Mouse (Mus musculus): ENCODE data around the gene Arhgap22.

Arhgap22 gene

GRCm38 (mm10) chr14:33370056-33370455 lies 156.2 kb downstream of the Arhgap22 start:
- DNase-seq (ENCODE audit: low spot score) = no peak

- DNase-seq (ENCODE audit: low spot score) = peak; percentile 79
These were observed 157.4 kb downstream of the Arhgap22 start for GRCm38 (mm10) chr14:33371248-33371647.

GRCm38 (mm10) chr14:33373271-33373670 lies 159.4 kb downstream of the Arhgap22 start:
- no peak for DNase-seq (ENCODE audit: low spot score)

GRCm38 (mm10) chr14:33374089-33374488 lies 160.3 kb downstream of the Arhgap22 start:
- no peak for DNase-seq (ENCODE audit: low spot score)

GRCm38 (mm10) chr14:33377211-33377610 lies 163.4 kb downstream of the Arhgap22 start:
- no peak for DNase-seq (ENCODE audit: low spot score)

- no peak for DNase-seq (ENCODE audit: low spot score)
These were observed 164.9 kb downstream of the Arhgap22 start for GRCm38 (mm10) chr14:33378723-33379122.

GRCm38 (mm10) chr14:33380830-33381457 lies 167.1 kb downstream of the Arhgap22 start:
- no peak for DNase-seq (ENCODE audit: low spot score)

GRCm38 (mm10) chr14:33398065-33398860 lies 184.4 kb downstream of the Arhgap22 start:
- no peak for DNase-seq (ENCODE audit: low spot score)

GRCm38 (mm10) chr14:33400019-33400418 lies 186.2 kb downstream of the Arhgap22 start:
- DNase-seq (ENCODE audit: low spot score) = no peak

- no peak for DNase-seq (ENCODE audit: low spot score)
These were observed 188.5 kb downstream of the Arhgap22 start for GRCm38 (mm10) chr14:33402331-33402730.

GRCm38 (mm10) chr14:33415746-33416145 lies 201.9 kb downstream of the Arhgap22 start:
- DNase-seq (ENCODE audit: low spot score) = no peak

GRCm38 (mm10) chr14:33418311-33418909 lies 204.6 kb downstream of the Arhgap22 start:
- no peak for DNase-seq (ENCODE audit: low spot score)

Data from testis, postnatal 10 days (tissue).